Mouse (Mus musculus) heart, adult 11 months (tissue): ENCODE measurements around the gene Fam107b.
A peak's percentile ranks its signal among the peaks of the same experiment; 100 is the strongest.
"Not testable (repeated sequence)": the region's sequence is repeated elsewhere in the genome, so short reads cannot be mapped to it uniquely, and the experiment has no call there.

Source experiments
- DNase-seq: peaks from one replicate; pipeline ENCODE4 v3.0.0; 2022

The Fam107b gene

DNA sequence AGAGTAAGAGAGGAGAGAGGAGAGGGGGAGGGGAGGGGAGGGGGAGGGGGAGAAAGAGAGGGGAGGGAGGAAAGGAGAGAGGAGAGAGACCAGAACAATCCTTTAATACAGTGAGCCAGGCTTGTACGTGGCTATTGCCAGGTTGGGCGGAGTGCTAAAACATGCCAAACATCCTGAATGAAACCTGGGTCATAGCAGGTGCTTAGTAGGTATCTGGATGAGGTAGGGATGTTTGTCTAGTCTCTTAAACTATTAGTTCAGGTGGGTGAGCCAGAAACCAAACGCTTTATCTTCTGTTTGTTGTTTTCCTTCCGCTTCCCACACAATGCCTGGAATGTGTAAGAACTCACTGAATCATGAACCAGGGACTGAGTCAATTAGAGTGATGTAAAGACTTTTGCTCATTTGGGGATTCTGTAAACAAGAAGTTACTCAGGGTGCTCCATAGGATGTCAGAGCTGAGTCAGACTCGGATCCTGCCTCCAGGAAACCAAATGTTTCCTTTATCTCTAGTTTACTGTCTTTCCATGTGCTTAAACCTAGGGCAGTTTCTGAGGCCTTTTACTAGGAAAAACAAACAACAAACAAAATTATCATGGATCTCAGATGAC is 89.1 kb downstream of the Fam107b start:
- peak; percentile 67 for DNase-seq

DNA sequence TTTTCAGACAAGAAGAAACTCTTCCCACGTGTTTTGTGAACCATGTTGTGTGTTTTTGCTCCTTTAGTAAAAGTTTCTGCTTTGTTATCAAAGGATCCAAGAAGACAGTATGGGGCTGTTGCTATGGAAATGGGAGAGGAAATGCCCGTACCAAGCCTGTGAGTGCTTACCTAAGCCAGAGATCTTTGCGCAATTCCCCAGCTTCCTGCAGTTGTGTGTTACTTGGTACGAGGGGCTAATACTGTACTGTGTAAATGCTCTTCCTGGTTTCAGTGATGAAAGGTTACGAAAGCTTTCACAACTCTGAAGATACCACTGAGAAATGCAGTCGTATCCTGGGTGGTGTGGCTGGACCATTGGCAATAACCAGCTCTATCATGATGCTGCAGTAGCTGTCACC is 93.8 kb downstream of the Fam107b start:
- DNase-seq: peak; percentile 85

DNA sequence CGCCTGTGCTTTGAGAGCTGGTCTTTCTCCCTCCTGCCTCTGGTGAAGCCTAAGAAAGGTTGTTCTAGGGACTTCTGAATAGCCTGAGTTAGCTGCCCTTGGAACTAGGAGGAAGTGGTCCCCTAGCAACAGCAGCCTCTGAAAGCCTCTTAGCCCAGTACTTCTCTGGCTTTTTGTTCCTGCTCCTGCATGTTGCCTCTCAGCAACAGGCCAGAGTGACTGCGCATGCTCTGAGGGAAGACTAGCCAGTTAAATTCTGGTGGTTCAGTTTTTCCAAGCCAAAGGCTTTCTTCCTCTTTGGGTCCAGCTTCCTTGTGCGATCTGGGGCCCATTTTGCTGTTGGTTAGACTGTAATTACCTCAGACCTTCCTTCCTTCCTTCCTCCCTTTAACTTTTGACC is 98.4 kb downstream of the Fam107b start:
- peak; percentile 98 for DNase-seq

DNA sequence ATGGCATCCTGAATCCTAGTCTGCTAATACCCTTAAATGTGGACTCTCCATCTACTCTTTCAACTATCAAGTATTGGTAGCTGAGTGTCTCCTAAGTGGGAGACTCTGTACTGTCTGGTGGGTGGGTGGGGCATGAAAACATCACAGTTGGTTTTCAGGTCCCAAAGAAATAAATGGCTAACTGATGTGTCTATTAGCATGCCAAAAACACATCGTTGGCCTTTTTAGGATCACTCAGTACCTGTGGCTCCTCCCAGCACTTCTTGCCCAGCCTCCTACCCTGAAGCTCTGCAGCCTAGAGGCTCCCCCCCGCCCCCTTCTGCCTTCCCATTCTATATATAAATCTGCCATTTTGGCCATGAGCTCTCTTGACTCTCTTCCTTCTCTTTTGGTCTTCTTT is 99.4 kb downstream of the Fam107b start:
- no peak for DNase-seq

- DNase-seq: no peak
These were observed 102.5 kb downstream of the Fam107b start for GRCm38 (mm10) chr2:3672654-3673367.

- no peak for DNase-seq
These were observed 105.2 kb downstream of the Fam107b start for GRCm38 (mm10) chr2:3675481-3675880.

DNA sequence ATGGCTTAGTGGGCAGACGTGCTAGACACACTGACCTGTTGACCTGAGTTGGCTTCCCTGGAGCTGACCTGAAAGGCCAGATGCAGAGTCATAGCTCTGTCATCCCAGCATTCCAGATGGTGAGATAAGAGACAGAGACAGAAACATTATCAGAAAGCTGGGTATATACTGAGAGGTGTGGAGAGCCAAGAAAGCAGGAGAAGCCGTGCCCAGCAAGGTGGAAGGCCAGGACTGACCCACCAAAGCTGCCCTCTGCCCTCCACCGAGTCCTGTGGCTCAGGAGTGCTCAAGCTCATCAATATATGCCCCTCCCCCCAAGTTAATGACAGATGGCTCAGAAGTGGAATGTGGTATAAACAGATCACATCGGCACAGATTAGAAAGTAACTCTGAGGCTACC is 112.4 kb downstream of the Fam107b start:
- DNase-seq: no peak

GRCm38 (mm10) chr2:3683343-3683742 is 113.1 kb downstream of the Fam107b start:
- no peak for DNase-seq

DNA sequence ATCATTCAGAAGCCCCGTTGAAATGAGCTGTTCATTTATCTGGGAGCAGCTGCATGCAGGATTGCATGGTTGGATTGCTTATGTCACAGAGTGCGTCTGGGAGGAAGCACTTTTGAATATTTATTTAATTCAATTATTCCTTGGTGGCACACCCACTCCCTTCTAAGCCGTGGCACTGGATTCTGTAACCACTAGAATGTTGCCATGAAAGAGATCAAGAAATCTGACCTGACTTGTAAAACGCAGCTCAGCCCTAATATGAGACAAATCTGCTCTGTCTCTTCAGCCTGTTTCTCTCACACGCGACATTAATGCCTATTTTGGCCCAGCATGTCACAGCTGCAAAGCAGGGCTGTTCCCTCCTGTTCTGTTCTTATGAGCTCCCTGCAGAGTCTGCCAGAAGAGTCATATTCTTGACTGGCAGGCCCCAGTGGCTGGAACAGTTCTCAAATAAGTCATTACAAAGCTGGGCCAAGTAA is 113.5 kb downstream of the Fam107b start:
- DNase-seq: peak; percentile 91

- no peak for DNase-seq
These were observed 119.9 kb downstream of the Fam107b start for GRCm38 (mm10) chr2:3690221-3690620.

- no peak for DNase-seq
These were observed 122.5 kb downstream of the Fam107b start for GRCm38 (mm10) chr2:3692833-3693232.

GRCm38 (mm10) chr2:3695900-3696299 is 125.6 kb downstream of the Fam107b start:
- no peak for DNase-seq

- DNase-seq: peak; percentile 43
These were observed 130.1 kb downstream of the Fam107b start for GRCm38 (mm10) chr2:3700368-3700767.

DNA sequence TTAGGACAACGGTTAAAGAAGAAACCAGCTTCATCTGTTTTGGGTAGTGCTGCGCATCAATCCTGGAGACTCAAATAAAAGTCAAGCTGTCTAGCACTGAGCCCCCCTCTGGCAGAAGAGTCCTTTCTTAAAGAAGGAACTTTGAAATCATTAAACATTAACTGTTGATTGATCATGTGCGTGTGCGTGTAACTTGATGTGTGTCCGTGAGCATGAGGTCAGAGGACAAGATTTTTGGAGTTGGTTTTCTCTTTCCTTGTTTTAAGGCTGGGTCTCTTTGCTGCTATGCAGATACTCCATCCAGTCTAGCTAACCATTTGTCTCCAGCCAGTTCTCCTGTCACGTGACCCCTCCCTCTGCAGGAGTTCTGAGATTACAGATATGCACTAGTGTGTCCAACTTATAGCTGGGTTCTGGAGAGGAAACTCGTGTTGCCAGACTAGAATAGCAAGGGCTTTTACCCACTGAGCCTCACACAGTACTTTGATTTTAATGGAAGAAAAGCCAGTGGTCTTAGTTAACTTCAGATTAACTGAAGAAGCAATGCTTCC is 132.4 kb downstream of the Fam107b start:
- DNase-seq: peak; percentile 45

DNA sequence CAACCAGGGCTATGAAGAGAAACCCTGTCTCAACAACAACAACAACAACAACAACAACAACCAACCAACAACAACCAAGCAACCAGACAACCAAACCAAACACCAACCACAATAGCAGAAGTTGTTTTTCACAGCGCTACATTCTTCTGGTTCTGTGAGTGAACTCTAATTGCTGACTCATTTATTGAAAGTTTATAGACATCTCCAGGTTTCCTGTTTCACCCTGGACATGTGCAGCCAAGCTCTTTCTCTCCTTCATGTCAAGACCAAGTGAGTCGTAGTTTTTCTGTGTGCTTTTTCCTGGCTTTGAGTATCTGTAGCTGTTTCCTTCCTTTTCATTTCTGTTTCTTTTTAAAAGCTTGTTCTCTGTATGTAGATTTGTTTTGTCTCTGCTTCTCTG is 133.5 kb downstream of the Fam107b start:
- DNase-seq: peak; percentile 82

GRCm38 (mm10) chr2:3704311-3705162 is 134.2 kb downstream of the Fam107b start:
- DNase-seq: peak; percentile 55

DNA sequence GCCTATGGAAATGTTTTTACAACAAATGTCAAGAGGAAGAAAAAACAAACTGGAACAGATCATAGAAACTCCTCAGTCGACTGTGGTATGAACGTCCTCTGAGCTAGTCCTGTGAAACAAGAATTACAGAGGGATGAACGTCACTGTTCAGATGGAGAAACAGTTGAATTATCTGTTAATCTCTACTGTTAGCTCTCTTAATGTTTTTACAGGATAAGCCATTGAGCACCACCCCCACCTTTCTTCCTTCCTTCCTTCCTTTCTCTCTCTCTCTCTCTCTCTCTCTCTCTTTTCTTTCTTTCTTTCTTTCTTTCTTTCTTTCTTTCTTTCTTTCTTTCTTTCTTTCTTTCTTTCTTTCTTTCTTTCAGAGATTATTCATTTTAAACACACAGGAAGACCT is 135.0 kb downstream of the Fam107b start:
- DNase-seq: not testable (repeated sequence)

GRCm38 (mm10) chr2:3707236-3707635 is 136.9 kb downstream of the Fam107b start:
- peak; percentile 15 for DNase-seq

DNA sequence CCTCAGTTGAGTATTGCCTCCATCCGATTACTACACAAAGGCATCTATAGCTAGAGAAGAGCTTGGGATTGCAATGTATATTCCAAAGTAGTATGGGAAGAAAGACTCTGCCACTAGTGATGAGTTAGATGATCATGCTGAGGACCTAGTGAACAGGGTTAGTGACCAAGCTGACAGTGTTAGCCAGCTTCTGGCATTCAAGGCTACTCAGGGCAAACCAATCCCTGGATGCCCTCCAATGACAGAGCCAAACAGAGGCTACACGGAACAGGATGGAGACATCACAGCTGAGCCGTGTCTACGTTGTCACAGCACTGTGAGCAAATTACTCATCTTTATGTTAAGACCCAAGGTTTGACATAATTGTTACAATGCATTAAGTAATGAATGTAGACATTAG is 138.3 kb downstream of the Fam107b start:
- DNase-seq: peak; percentile 16

- DNase-seq: peak; percentile 3
These were observed 139.6 kb downstream of the Fam107b start for GRCm38 (mm10) chr2:3709882-3710281.

- DNase-seq: peak; percentile 49
These were observed 140.2 kb downstream of the Fam107b start for GRCm38 (mm10) chr2:3710521-3710920.

DNA sequence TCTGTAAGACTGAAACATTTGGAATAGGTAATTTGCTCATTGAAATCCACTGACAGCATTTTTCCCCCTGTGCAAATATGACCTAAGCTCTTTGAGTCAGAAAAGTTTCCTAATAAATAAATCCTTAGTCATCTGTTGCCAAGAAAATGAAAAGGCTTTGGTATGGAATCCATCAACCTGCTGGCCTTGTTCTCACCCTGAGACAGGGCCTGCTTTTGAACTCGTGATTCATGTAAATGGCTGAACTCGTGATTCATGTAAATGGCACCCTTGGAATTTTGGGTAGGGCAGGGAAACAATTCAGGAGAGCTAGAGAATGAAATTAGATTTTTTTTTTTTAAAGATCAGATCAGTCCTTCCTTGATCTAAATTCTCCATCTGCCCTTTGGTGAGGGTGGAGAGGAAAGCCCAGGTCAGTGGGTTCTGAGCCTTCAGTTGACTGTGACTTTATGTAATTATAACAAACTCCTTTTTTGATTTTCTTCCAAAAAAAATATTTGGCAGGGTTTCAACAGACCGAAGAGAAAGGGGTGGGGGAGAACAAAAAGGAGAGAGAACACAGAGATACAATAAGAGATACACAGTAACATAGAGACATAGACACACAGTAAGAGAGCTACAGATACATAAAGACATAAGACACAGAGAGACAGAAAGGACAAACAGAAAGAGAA is 142.2 kb downstream of the Fam107b start:
- peak; percentile 70 for DNase-seq

DNA sequence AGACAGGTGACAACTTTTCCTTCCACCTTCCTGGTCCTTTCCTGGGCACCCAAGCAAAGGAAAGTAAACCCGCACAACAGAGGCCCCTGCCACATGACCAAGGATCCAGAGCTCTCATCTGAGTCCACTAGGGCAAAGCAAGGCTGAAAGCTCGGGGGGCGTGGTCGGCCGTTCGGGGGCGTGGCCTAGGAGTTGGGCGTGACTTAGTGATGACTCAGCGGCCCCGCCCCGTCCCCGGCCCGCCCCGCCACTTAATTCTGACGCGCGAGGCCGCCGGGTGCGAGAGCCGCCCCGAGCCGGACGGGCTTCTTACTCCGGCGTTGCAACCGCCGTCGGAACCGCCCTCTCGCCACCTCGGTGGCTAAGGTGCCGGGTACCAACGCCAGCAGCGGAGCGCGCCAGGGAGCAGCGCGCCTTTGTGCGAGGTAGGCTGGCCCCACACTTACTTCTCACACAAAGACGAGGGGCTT is 143.0 kb downstream of the Fam107b start:
- DNase-seq: peak; percentile 99
